Mouse (Mus musculus) ES-Bruce4 (cell line): Measurements from ENCODE around the gene Actc1. TPM values are rescaled to one million over a fixed set of nuclear protein-coding genes. Genes with fewer than 3 reads are reported as not detected.

Source experiments
- H3K27ac ChIP-seq: 2 replicates; pipeline ENCODE4 v1.5.1; 2012; ENCODE audit warnings: low read length, inconsistent platforms; ENCODE audit not compliant: insufficient read depth
- H3K27me3 ChIP-seq: 2 replicates; pipeline ENCODE4 v1.6.1; 2012; ENCODE audit warnings: mild to moderate bottlenecking, low read length, inconsistent platforms; ENCODE audit not compliant: control insufficient read depth, poor library complexity, insufficient read depth, severe bottlenecking
- H3K36me3 ChIP-seq: 2 replicates; pipeline ENCODE4 v1.6.1; 2012; ENCODE audit warnings: inconsistent platforms, mild to moderate bottlenecking, low read length, moderate library complexity; ENCODE audit not compliant: control insufficient read depth, poor library complexity, insufficient read depth, severe bottlenecking
- H3K4me1 ChIP-seq: one replicate; pipeline ENCODE4 v1.8.1; 2011; ENCODE audit warnings: low read length; ENCODE audit not compliant: control insufficient read depth, insufficient read depth
- H3K4me3 ChIP-seq: 2 replicates; pipeline ENCODE4 v1.5.1; 2011; ENCODE audit warnings: low read depth, mild to moderate bottlenecking, low read length
- H3K9ac ChIP-seq: 2 replicates; pipeline ENCODE4 v1.6.1; 2012; ENCODE audit warnings: low read depth, mild to moderate bottlenecking, inconsistent platforms; ENCODE audit not compliant: poor library complexity, severe bottlenecking
- H3K9me3 ChIP-seq: replicated peaks from 2 replicates; pipeline ENCODE4 v1.6.1; 2012; ENCODE audit warnings: mild to moderate bottlenecking, low read length, inconsistent platforms; ENCODE audit not compliant: control insufficient read depth, poor library complexity, insufficient read depth, severe bottlenecking
- CTCF ChIP-seq: IDR thresholded peaks from one replicate; pipeline ENCODE4 v1.8.1; 2011; ENCODE audit warnings: low read depth, low read length
- EP300 ChIP-seq: IDR thresholded peaks from 2 replicates; pipeline ENCODE4 v1.6.1; 2011; ENCODE audit warnings: low read depth, low read length; ENCODE audit not compliant: insufficient read depth
- POLR2A ChIP-seq: IDR thresholded peaks from one replicate; pipeline ENCODE4 v1.8.1; 2011; ENCODE audit warnings: low read length; ENCODE audit not compliant: insufficient read depth
- polyA plus RNA-seq: library from polyadenylated mRNA; stranded (reverse); fragments of >200 nt; gene quantifications from 2 replicates; pipeline ENCODE4 v1.2.4, GENCODE M21; 2011; ENCODE audit warnings: low read depth; ENCODE audit not compliant: missing spikeins, insufficient read depth, insufficient read length

Actc1 gene
- polyA plus RNA-seq, 1 experiment, result 1.4 TPM

- Histone ChIP-seq H3K4me1 (no peaks in the 10 kb centered on the region), H3K27me3 (no peaks in the 10 kb centered on the region), H3K9ac (no peak overlapping the region), H3K27ac (no peak overlapping the region), H3K4me3 (no peak overlapping the region), H3K9me3 (no peaks in the 10 kb centered on the region), H3K36me3 (no peaks in the 10 kb centered on the region)
- TF ChIP-seq CTCF (no peak), POLR2A (no peak), EP300 (no peak)
Measured at GRCm38 (mm10) chr2:114047960-114048611, 5.3 kb downstream of the Actc1 start.

GRCm38 (mm10) chr2:114046151-114046664 is 7.1 kb downstream of the Actc1 start:
- H3K4me1 ChIP-seq, result no peaks in the 10 kb centered on the region
- no peak overlapping the region for H3K4me3 ChIP-seq
- H3K9me3 ChIP-seq, result no peaks in the 10 kb centered on the region
- no peaks in the 10 kb centered on the region for H3K27me3 ChIP-seq
- H3K27ac ChIP-seq, result no peak overlapping the region
- H3K36me3 ChIP-seq, result no peaks in the 10 kb centered on the region
- no peak for TF ChIP-seq POLR2A
- TF ChIP-seq EP300, result no peak
- TF ChIP-seq CTCF, result no peak
- H3K9ac ChIP-seq, result no peak overlapping the region

DNA sequence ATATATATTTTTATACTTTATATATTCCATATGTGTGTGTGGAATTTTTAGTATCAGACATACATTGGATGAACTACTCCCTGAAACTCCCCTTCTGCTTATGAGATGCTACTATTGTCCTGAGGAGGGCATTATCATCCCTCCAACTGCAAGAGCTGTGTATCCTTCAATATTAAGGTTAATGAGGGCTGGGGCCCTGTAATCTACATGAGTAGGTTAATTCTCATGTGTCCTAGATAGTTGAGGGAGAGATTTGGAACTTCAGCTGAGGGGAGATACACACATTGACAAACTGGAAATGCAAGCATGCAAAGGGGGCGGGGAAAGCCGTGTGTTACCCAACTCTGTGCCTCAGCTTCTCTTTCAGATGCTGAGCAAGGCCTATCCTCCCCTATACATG is 15.4 kb downstream of the Actc1 start:
- no peaks in the 10 kb centered on the region for H3K36me3 ChIP-seq
- TF ChIP-seq CTCF, result no peak
- TF ChIP-seq EP300, result no peak
- no peak for TF ChIP-seq POLR2A
- H3K27ac ChIP-seq, result no peak overlapping the region
- H3K27me3 ChIP-seq, result no peaks in the 10 kb centered on the region
- H3K4me3 ChIP-seq, result no peak overlapping the region
- H3K9ac ChIP-seq, result no peak overlapping the region
- H3K9me3 ChIP-seq, result no peaks in the 10 kb centered on the region
- H3K4me1 ChIP-seq, result no peaks in the 10 kb centered on the region

DNA sequence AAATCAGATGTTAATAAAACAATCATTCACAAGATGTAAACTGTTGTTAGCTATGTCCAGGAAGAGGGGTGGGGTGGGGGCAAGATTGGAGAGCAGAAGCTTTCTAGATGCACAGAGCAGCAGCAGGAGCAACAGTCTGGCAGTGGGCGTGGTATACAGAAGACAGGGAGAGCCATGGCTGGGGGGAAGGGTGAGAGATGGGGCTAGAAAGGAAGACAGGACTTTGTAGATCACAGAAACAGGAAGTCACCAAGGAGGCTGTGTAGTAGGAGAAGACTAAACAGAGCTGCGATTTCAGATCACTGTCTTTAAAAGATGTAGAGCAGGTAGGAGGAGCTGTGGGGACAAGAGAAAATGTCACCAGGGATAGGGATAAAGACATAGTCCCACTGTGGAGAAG is 21.1 kb downstream of the Actc1 start:
- Histone ChIP-seq H3K4me3 (no peak overlapping the region), H3K27ac (no peak overlapping the region), H3K4me1 (no peaks in the 10 kb centered on the region), H3K9me3 (no peaks in the 10 kb centered on the region), H3K9ac (no peak overlapping the region), H3K27me3 (no peaks in the 10 kb centered on the region), H3K36me3 (no peaks in the 10 kb centered on the region)
- no peak for TF ChIP-seq EP300
- TF ChIP-seq CTCF, result no peak
- no peak for TF ChIP-seq POLR2A

DNA sequence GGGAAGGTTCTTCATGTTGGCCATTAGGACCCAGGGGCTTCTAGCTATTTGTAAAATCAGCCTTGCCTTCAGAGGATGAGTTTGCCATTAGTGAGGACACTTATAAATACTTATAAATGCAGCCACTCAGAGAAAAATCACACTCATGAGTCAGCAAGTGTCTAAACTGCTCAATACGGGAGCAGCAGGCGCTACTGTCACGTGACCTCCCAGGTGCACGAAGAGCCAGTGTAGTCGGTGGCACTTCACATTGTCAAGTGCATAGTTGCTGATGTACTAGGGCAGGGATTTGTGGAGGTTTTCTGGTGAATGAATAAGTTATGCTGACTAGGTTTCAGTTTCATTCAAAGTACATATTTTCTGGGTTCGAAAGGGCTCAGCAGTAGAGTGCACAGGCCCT is 30.0 kb downstream of the Actc1 start:
- TF ChIP-seq POLR2A (no peak), CTCF (no peak), EP300 (no peak)
- no peaks in the 10 kb centered on the region for H3K27me3 ChIP-seq
- H3K9ac ChIP-seq, result no peak overlapping the region

DNA sequence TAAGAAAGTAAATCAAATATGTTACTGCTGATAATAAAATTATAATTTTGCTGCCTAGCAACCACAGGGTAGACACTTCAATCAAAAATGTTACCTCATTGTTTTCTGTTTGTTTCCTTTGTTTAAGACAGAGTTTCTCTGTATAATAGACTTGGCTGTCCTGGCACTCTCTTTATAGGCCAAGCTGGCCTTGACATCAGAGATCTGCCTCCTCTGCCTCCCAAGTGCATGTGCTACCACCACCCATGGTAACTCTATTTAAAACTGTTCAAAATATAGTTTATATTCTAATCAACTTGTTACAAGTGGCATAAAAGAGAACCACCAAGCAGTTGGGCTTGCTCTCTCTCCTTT is 33.2 kb downstream of the Actc1 start:
- no peaks in the 10 kb centered on the region for H3K9me3 ChIP-seq
- TF ChIP-seq EP300, result no peak
- no peak overlapping the region for H3K9ac ChIP-seq

More for the DNA sequence above, 30.0 kb downstream of the Actc1 start:
- Histone ChIP-seq H3K4me1 (no peaks in the 10 kb centered on the region), H3K4me3 (no peak overlapping the region), H3K27ac (no peak overlapping the region), H3K9me3 (no peaks in the 10 kb centered on the region), H3K36me3 (no peaks in the 10 kb centered on the region)

More for the DNA sequence above, 33.2 kb downstream of the Actc1 start:
- Histone ChIP-seq H3K27me3 (no peaks in the 10 kb centered on the region), H3K4me3 (no peak overlapping the region), H3K36me3 (no peaks in the 10 kb centered on the region), H3K27ac (no peak overlapping the region), H3K4me1 (no peaks in the 10 kb centered on the region)
